Mouse (Mus musculus) heart, postnatal 0 days (tissue): ENCODE results near the gene Bst2. TPM values are rescaled to one million over a fixed set of nuclear protein-coding genes. Genes with fewer than 3 reads are reported as not detected.
A peak's percentile ranks its signal among the peaks of the same experiment; 100 is the strongest.

Experiments used
- ATAC-seq: fragments of 200-750 bp; cut with Nextera tagmentation; 2 replicates; pipeline ENCODE4 v1.8.0; 2017; ENCODE audit warnings: low read depth, moderate number of reproducible peaks, moderate library complexity; ENCODE audit not compliant: insufficient read depth
- DNase-seq: peaks from one replicate; pipeline ENCODE4 v3.0.0-alpha.2; 2016; ENCODE audit warnings: low spot score
- H3K27ac ChIP-seq: fragments of 300-500 bp; sonication (generic); 2 replicates; pipeline ENCODE4 v1.5.1; 2014; ENCODE audit warnings: low read depth, mild to moderate bottlenecking
- H3K27me3 ChIP-seq: fragments of 300-500 bp; sonication (generic); 2 replicates; pipeline ENCODE4 v1.6.1; 2014; ENCODE audit warnings: low read length, mixed read lengths; ENCODE audit not compliant: control insufficient read depth, insufficient read depth
- H3K36me3 ChIP-seq: fragments of 300-500 bp; sonication (generic); replicated peaks from 2 replicates; pipeline ENCODE4 v1.6.1; 2014; ENCODE audit warnings: low read length, mixed read lengths; ENCODE audit not compliant: control insufficient read depth, insufficient read depth
- H3K4me1 ChIP-seq: fragments of 300-500 bp; sonication (generic); 2 replicates; pipeline ENCODE4 v1.6.1; 2014; ENCODE audit warnings: antibody characterized with exemption; ENCODE audit not compliant: control insufficient read depth, insufficient read depth
- H3K4me2 ChIP-seq: fragments of 300-500 bp; sonication (generic); 2 replicates; pipeline ENCODE4 v1.6.1; 2014; ENCODE audit warnings: low read depth, mild to moderate bottlenecking, low read length, moderate library complexity
- H3K4me3 ChIP-seq: fragments of 300-500 bp; sonication (generic); 2 replicates; pipeline ENCODE4 v1.5.1; 2014; ENCODE audit warnings: low read depth, low read length
- H3K9ac ChIP-seq: fragments of 300-500 bp; sonication (generic); replicated peaks from 2 replicates; pipeline ENCODE4 v1.6.1; 2014; ENCODE audit warnings: low read depth, low read length, mixed read lengths
- H3K9me3 ChIP-seq: fragments of 300-500 bp; sonication (generic); replicated peaks from 2 replicates; pipeline ENCODE4 v1.6.1; 2016; ENCODE audit warnings: low read length; ENCODE audit not compliant: control insufficient read depth
- CTCF ChIP-seq: IDR thresholded peaks from 2 replicates; pipeline ENCODE4 v1.5.1; 2016; ENCODE audit warnings: antibody characterized with exemption, control low read depth, low read depth
- EP300 ChIP-seq: IDR thresholded peaks from 2 replicates; pipeline ENCODE4 v1.6.1; 2016; ENCODE audit warnings: antibody characterized with exemption, low read depth
- WGBS: fragments of 180-500 bp; shearing (Covaris S2); extraction: QIAGEN DNeasy Blood & Tissue Kit; methylation state at CpG from one replicate; pipeline ENCODE4 v1.1.7; 2014; 5-methylcytosine and 5-hydroxymethylcytosine counted together
- polyA plus RNA-seq: library from polyadenylated mRNA; unstranded; fragments of >200 nt; fragmentation: Nextera tagmentation; extraction: Ambion mirVana; gene quantifications from 2 replicates; pipeline ENCODE4 v1.2.1, GENCODE M21; 2015
- total RNA-seq: library from RNA; depleted of rRNA; stranded (reverse); fragments of >200 nt; gene quantifications from 2 replicates; pipeline ENCODE4 v1.2.3, GENCODE M21; 2014; ENCODE audit warnings: low replicate concordance

The Bst2 gene
- total and polyA plus RNA-seq, 2 experiments from 2014 or later: 43.3 to 101 TPM

- H3K9me3 ChIP-seq: no peaks in the 10 kb centered on the region
- no peak overlapping the region for H3K9ac ChIP-seq
- DNase-seq (no peak), ATAC-seq (no peak)
- H3K4me2 ChIP-seq: no peak overlapping the region
- WGBS: 54% methylated on average over 4 of the region's 4 CpGs
- H3K27me3 ChIP-seq: no peaks in the 10 kb centered on the region
- no peak overlapping the region for H3K27ac ChIP-seq
- H3K4me3 ChIP-seq: no peak overlapping the region
- TF ChIP-seq CTCF (no peak), EP300 (no peak)
- H3K4me1 ChIP-seq: peaks cover 5% of the 10 kb centered on the region; the same call in 1 of the 2 replicates
- peaks cover 11% of the 10 kb centered on the region for H3K36me3 ChIP-seq
Measured at GRCm38 (mm10) chr8:71577856-71578387, 40.7 kb upstream of the Bst2 start.

GRCm38 (mm10) chr8:71575020-71575419 is 37.8 kb upstream of the Bst2 start:
- Histone ChIP-seq H3K4me3 (no peak overlapping the region), H3K4me2 (no peak overlapping the region), H3K27me3 (no peaks in the 10 kb centered on the region), H3K27ac (0 out of 2 replicates have a peak overlapping the region, but pooled peaks have one; percentile 21), H3K4me1 (peaks cover 10% of the 10 kb centered on the region; the same call in 1 of the 2 replicates), H3K36me3 (no peaks in the 10 kb centered on the region), H3K9ac (no peak overlapping the region), H3K9me3 (no peaks in the 10 kb centered on the region)
- TF ChIP-seq EP300 (no peak), CTCF (no peak)
- 26% methylated on average over 1 of the region's 1 CpGs for WGBS
- ATAC-seq: no peak
- DNase-seq: no peak

GRCm38 (mm10) chr8:71574426-71574825 is 37.2 kb upstream of the Bst2 start:
- H3K4me1 ChIP-seq: peaks cover 10% of the 10 kb centered on the region; the same call in 1 of the 2 replicates
- 0 out of 2 replicates have a peak overlapping the region, but pooled peaks have one; percentile 21 for H3K27ac ChIP-seq
- H3K27me3 ChIP-seq: no peaks in the 10 kb centered on the region
- DNase-seq: no peak
- H3K4me2 ChIP-seq: no peak overlapping the region
- no peak overlapping the region for H3K4me3 ChIP-seq
- 55% methylated on average over 7 of the region's 7 CpGs for WGBS
- H3K9ac ChIP-seq: no peak overlapping the region
- H3K36me3 ChIP-seq: no peaks in the 10 kb centered on the region
- no peak for TF ChIP-seq EP300
- no peak for TF ChIP-seq CTCF
- no peak for ATAC-seq
- H3K9me3 ChIP-seq: no peaks in the 10 kb centered on the region

GRCm38 (mm10) chr8:71572847-71573633 is 35.8 kb upstream of the Bst2 start:
- ATAC-seq: no peak
- peak overlapping the region; percentile 38; the same call in 1 of the 2 replicates for H3K9ac ChIP-seq
- WGBS: 56% methylated on average over 9 of the region's 9 CpGs
- H3K27ac ChIP-seq: peak overlapping the region; percentile 33; the same call in 1 of the 2 replicates
- H3K36me3 ChIP-seq: no peaks in the 10 kb centered on the region
- DNase-seq: no peak
- H3K27me3 ChIP-seq: no peaks in the 10 kb centered on the region
- H3K4me1 ChIP-seq: peaks cover 24% of the 10 kb centered on the region
- TF ChIP-seq EP300 (no peak), CTCF (no peak)
- H3K4me2 ChIP-seq: no peak overlapping the region
- H3K4me3 ChIP-seq: no peak overlapping the region
- H3K9me3 ChIP-seq: no peaks in the 10 kb centered on the region

GRCm38 (mm10) chr8:71572077-71572476 is 34.8 kb upstream of the Bst2 start:
- no peaks in the 10 kb centered on the region for H3K36me3 ChIP-seq
- no peak overlapping the region for H3K4me3 ChIP-seq
- no peak overlapping the region for H3K27ac ChIP-seq
- H3K4me1 ChIP-seq: peaks cover 29% of the 10 kb centered on the region
- DNase-seq: no peak
- ATAC-seq: no peak
- H3K9me3 ChIP-seq: no peaks in the 10 kb centered on the region
- WGBS: 82% methylated on average over 2 of the region's 2 CpGs
- no peaks in the 10 kb centered on the region for H3K27me3 ChIP-seq
- H3K4me2 ChIP-seq: no peak overlapping the region
- H3K9ac ChIP-seq: no peak overlapping the region
- no peak for TF ChIP-seq CTCF
- TF ChIP-seq EP300: no peak
